Mouse (Mus musculus) yolk sac, embryonic 10.5 days (tissue): ENCODE measurements around the gene Pik3r4.

Source experiments
- DNase-seq: peaks from one replicate; pipeline ENCODE4 v3.0.0-alpha.2; 2017; ENCODE audit warnings: low spot score

Pik3r4 gene

GRCm38 (mm10) chr9:105697764-105698396 lies 55.1 kb downstream of the Pik3r4 start:
- DNase-seq = no peak

GRCm38 (mm10) chr9:105700702-105701101 lies 57.9 kb downstream of the Pik3r4 start:
- DNase-seq = no peak

GRCm38 (mm10) chr9:105701966-105702365 lies 59.2 kb downstream of the Pik3r4 start:
- no peak for DNase-seq

GRCm38 (mm10) chr9:105704226-105704932 lies 61.6 kb downstream of the Pik3r4 start:
- no peak for DNase-seq

GRCm38 (mm10) chr9:105705011-105705410 lies 62.2 kb downstream of the Pik3r4 start:
- DNase-seq = no peak

GRCm38 (mm10) chr9:105712049-105712448 lies 69.3 kb downstream of the Pik3r4 start:
- no peak for DNase-seq

- no peak for DNase-seq
Measured at GRCm38 (mm10) chr9:105719367-105719766, 76.6 kb downstream of the Pik3r4 start.

GRCm38 (mm10) chr9:105719851-105720395 lies 77.1 kb downstream of the Pik3r4 start:
- DNase-seq = no peak

- DNase-seq = no peak
Measured at GRCm38 (mm10) chr9:105720430-105720829, 77.7 kb downstream of the Pik3r4 start.

GRCm38 (mm10) chr9:105731976-105732375 lies 89.2 kb downstream of the Pik3r4 start:
- no peak for DNase-seq

GRCm38 (mm10) chr9:105734651-105735050 lies 91.9 kb downstream of the Pik3r4 start:
- DNase-seq = no peak

- DNase-seq = no peak
Measured at GRCm38 (mm10) chr9:105735195-105735594, 92.4 kb downstream of the Pik3r4 start.
